Mouse (Mus musculus): ENCODE measurements around the gene Ccdc191. TPM values are rescaled to one million over a fixed set of nuclear protein-coding genes. Genes with fewer than 3 reads are reported as not detected.

Ccdc191 gene
- polyA plus RNA-seq, 2 experiments, result 4.4 to 6.2 TPM

GRCm38 (mm10) chr16:43958038-43958437 is 68.4 kb downstream of the Ccdc191 start:
- Histone ChIP-seq H3K27ac (replicated peaks; ENCODE audit: low read depth, low read length) (no peak overlapping the region), H3K4me3 (replicated peaks; ENCODE audit: low read length) (no peak overlapping the region), H3K4me1 (ENCODE audit: control insufficient read depth, insufficient read depth, low read length) (no peaks in the 10 kb centered on the region), H3K9ac (ENCODE audit: low read depth, low read length, severe bottlenecking) (no peak overlapping the region), H3K4me2 (replicated peaks; ENCODE audit: low read depth, low read length, severe bottlenecking) (no peak overlapping the region), H3K9me3 (ENCODE audit: control insufficient read depth, low read length) (no peaks in the 10 kb centered on the region), H3K36me3 (ENCODE audit: control insufficient read depth, insufficient read depth, low read length) (no peaks in the 10 kb centered on the region), H3K27me3 (ENCODE audit: control insufficient read depth, insufficient read depth, low read length) (no peaks in the 10 kb centered on the region)
- no peak for ATAC-seq (ENCODE audit: low FRiP score, low read depth)
- no peak for DNase-seq (ENCODE audit: low spot score)
- no peak for TF ChIP-seq POLR2A (IDR thresholded peaks at IDR 0.05; ENCODE audit: borderline replicate concordance, extremely low read depth, insufficient read depth, insufficient read length)
- 35% methylated on average over 4 of the region's 4 CpGs for WGBS

- Histone ChIP-seq H3K4me1 (ENCODE audit: control insufficient read depth, insufficient read depth, low read length) (no peaks in the 10 kb centered on the region), H3K36me3 (ENCODE audit: control insufficient read depth, insufficient read depth, low read length) (no peaks in the 10 kb centered on the region), H3K9me3 (ENCODE audit: control insufficient read depth, low read length) (no peaks in the 10 kb centered on the region), H3K27me3 (ENCODE audit: control insufficient read depth, insufficient read depth, low read length) (no peaks in the 10 kb centered on the region), H3K4me3 (replicated peaks; ENCODE audit: low read length) (no peak overlapping the region), H3K27ac (replicated peaks; ENCODE audit: low read depth, low read length) (no peak overlapping the region), H3K4me2 (replicated peaks; ENCODE audit: low read depth, low read length, severe bottlenecking) (no peak overlapping the region), H3K9ac (ENCODE audit: low read depth, low read length, severe bottlenecking) (no peak overlapping the region)
- 92% methylated on average over 9 of the region's 9 CpGs for WGBS
- DNase-seq (ENCODE audit: low spot score) (no peak), ATAC-seq (ENCODE audit: low FRiP score, low read depth) (no peak)
- no peak for TF ChIP-seq POLR2A (IDR thresholded peaks at IDR 0.05; ENCODE audit: borderline replicate concordance, extremely low read depth, insufficient read depth, insufficient read length)
Observed at GRCm38 (mm10) chr16:43963291-43963690, 73.7 kb downstream of the Ccdc191 start.

- H3K27ac ChIP-seq (replicated peaks; ENCODE audit: low read depth, low read length), result no peak overlapping the region
- TF ChIP-seq POLR2A (IDR thresholded peaks at IDR 0.05; ENCODE audit: borderline replicate concordance, extremely low read depth, insufficient read depth, insufficient read length), result no peak
- no peaks in the 10 kb centered on the region for H3K27me3 ChIP-seq (ENCODE audit: control insufficient read depth, insufficient read depth, low read length)
- DNase-seq (ENCODE audit: low spot score) (no peak), ATAC-seq (ENCODE audit: low FRiP score, low read depth) (no peak)
- no peak overlapping the region for H3K4me2 ChIP-seq (replicated peaks; ENCODE audit: low read depth, low read length, severe bottlenecking)
- no peak overlapping the region for H3K4me3 ChIP-seq (replicated peaks; ENCODE audit: low read length)
- H3K9ac ChIP-seq (ENCODE audit: low read depth, low read length, severe bottlenecking), result no peak overlapping the region
- H3K9me3 ChIP-seq (ENCODE audit: control insufficient read depth, low read length), result no peaks in the 10 kb centered on the region
- no peaks in the 10 kb centered on the region for H3K4me1 ChIP-seq (ENCODE audit: control insufficient read depth, insufficient read depth, low read length)
- 80% methylated on average over 3 of the region's 3 CpGs for WGBS
- H3K36me3 ChIP-seq (ENCODE audit: control insufficient read depth, insufficient read depth, low read length), result no peaks in the 10 kb centered on the region
Observed at GRCm38 (mm10) chr16:43963780-43964179, 74.2 kb downstream of the Ccdc191 start.

- Histone ChIP-seq H3K4me2 (replicated peaks; ENCODE audit: low read depth, low read length, severe bottlenecking) (no peak overlapping the region), H3K4me3 (replicated peaks; ENCODE audit: low read length) (no peak overlapping the region), H3K36me3 (ENCODE audit: control insufficient read depth, insufficient read depth, low read length) (no peaks in the 10 kb centered on the region), H3K27me3 (ENCODE audit: control insufficient read depth, insufficient read depth, low read length) (no peaks in the 10 kb centered on the region), H3K9me3 (ENCODE audit: control insufficient read depth, low read length) (no peaks in the 10 kb centered on the region), H3K9ac (ENCODE audit: low read depth, low read length, severe bottlenecking) (no peak overlapping the region), H3K4me1 (ENCODE audit: control insufficient read depth, insufficient read depth, low read length) (no peaks in the 10 kb centered on the region), H3K27ac (replicated peaks; ENCODE audit: low read depth, low read length) (no peak overlapping the region)
- ATAC-seq (ENCODE audit: low FRiP score, low read depth), result no peak
- no peak for TF ChIP-seq POLR2A (IDR thresholded peaks at IDR 0.05; ENCODE audit: borderline replicate concordance, extremely low read depth, insufficient read depth, insufficient read length)
- WGBS, result 87% methylated on average over 13 of the region's 13 CpGs
- no peak for DNase-seq (ENCODE audit: low spot score)
Observed at GRCm38 (mm10) chr16:43965781-43966389, 76.3 kb downstream of the Ccdc191 start.

GRCm38 (mm10) chr16:43970426-43970825 is 80.8 kb downstream of the Ccdc191 start:
- 77% methylated on average over 3 of the region's 3 CpGs for WGBS
- ATAC-seq (ENCODE audit: low FRiP score, low read depth), result no peak
- Histone ChIP-seq H3K27ac (replicated peaks; ENCODE audit: low read depth, low read length) (no peak overlapping the region), H3K4me1 (ENCODE audit: control insufficient read depth, insufficient read depth, low read length) (no peaks in the 10 kb centered on the region), H3K9ac (ENCODE audit: low read depth, low read length, severe bottlenecking) (no peak overlapping the region), H3K4me3 (replicated peaks; ENCODE audit: low read length) (no peak overlapping the region), H3K4me2 (replicated peaks; ENCODE audit: low read depth, low read length, severe bottlenecking) (no peak overlapping the region), H3K36me3 (ENCODE audit: control insufficient read depth, insufficient read depth, low read length) (no peaks in the 10 kb centered on the region), H3K27me3 (ENCODE audit: control insufficient read depth, insufficient read depth, low read length) (no peaks in the 10 kb centered on the region), H3K9me3 (ENCODE audit: control insufficient read depth, low read length) (no peaks in the 10 kb centered on the region)
- TF ChIP-seq POLR2A (IDR thresholded peaks at IDR 0.05; ENCODE audit: borderline replicate concordance, extremely low read depth, insufficient read depth, insufficient read length), result no peak
- DNase-seq (ENCODE audit: low spot score), result no peak
